Mouse (Mus musculus): ENCODE results near the gene Sergef. TPM values are rescaled to one million over a fixed set of nuclear protein-coding genes. Genes with fewer than 3 reads are reported as not detected.

The Sergef gene
- polyA plus RNA-seq (2017; shearing (Covaris generic)): 20.2 TPM

DNA sequence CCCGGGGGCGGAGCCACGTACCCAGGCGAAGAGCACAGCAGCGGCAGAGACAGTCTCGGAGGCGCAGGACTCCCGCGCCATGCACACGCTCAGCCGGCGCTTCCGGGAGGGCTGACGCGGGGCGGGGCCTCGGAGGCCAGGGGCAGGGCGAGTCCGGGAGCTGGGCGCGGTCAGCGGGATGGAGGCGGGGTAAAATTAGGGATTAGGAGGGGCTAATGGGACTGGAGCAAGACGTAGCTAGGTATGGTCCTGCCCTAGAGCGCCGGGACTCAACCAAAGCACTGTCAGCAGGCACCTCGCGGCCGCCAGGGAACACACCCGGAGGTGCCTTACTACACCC, at the start of gene Sergef:
Sergef (minus strand) TSS at position 116 of the 340 bp plus-strand sequence.

DNA sequence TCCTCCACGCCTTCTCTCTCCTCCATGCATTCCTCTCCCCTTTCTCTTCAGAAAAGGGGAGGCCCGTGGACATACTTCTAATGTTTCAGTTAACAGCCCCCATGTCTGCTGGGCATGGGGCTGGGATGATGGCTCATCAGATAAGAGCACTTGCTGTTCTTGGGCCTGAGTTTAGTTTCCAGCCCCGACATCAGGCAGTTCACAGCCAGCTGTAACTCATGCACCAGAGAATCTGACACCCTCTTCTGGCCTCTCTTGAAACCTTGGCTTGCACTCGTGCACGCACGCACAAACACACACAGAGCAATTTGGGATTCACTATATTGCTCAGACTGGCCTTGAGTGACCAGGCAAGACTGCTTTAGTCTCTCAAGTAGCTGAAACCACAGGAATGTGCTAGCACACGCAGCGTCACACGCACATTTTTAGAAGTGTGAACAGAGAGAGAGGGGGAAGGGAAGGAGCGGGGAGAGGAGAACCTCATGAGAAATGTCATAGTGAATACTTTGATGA, 32.6 kb upstream of the Sergef start, which contains the start of gene Tph1:
Tph1 (minus strand) TSS at position 378 of the 513 bp plus-strand sequence.

DNA sequence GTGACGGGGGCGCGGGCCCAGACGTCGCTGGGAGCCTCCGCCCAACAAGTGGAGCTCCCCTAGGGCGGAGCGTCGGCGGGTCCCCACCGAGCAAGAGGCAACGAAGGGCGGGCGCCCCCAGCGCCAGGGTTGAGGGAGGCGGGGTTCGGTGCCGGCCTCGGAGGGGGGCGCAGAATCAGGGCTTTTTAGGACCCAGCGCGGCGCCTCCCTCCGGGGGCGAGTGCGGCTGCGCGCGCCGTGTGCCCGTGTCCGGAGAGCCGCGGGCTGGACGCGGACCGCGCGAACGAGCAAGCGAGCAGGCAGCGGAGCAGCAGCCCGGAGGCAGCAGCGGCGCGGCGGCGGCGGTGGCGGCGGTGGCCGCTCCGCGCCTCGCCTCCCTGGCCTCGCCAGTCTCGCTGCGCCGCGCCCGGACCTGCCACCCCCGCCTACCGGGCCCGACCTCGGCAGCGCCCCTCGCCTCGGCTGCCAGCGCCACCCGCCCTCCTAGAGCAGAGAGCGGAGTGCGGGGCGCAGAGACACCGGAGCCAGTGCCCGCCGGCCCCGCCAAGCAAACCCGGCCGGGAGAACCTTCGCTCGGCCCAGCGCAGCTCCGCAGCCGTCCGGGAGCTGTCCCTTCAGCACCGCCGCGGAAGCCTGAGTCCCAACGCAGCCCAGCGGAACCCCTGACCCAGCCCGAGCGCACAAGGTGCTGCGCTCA, 243.2 kb downstream of the Sergef start, which contains the start of gene Kcnc1:
Kcnc1 (plus strand) TSS at position 267 of the 697 bp plus-strand sequence.

Other genes with a start within 250 kb of the Sergef start
- gene Kcnc1, start 243.3 kb downstream of the Sergef start, polyA plus RNA-seq (2017; shearing (Covaris generic)): not detected
- 1.0 TPM for gene Tph1, start 32.7 kb upstream of the Sergef start, polyA plus RNA-seq (2017; shearing (Covaris generic))
- 19.5 TPM for gene Saal1, start 70.9 kb upstream of the Sergef start, polyA plus RNA-seq (2017; shearing (Covaris generic))
- 0.08 TPM for gene Saa3, start 75.9 kb upstream of the Sergef start, polyA plus RNA-seq (2017; shearing (Covaris generic))
- gene Saa4, start 92.8 kb upstream of the Sergef start, polyA plus RNA-seq (2017; shearing (Covaris generic)): not detected
- gene Saa1, start 103.2 kb upstream of the Sergef start, polyA plus RNA-seq (2017; shearing (Covaris generic)): not detected
- gene Saa2, start 112.0 kb upstream of the Sergef start, polyA plus RNA-seq (2017; shearing (Covaris generic)): not detected
- gene Hps5, start 156.3 kb upstream of the Sergef start, polyA plus RNA-seq (2017; shearing (Covaris generic)): 33.8 TPM
- 52.1 TPM for gene Gtf2h1, start 156.3 kb upstream of the Sergef start, polyA plus RNA-seq (2017; shearing (Covaris generic))
- 1,105 TPM for gene Ldha, start 201.7 kb upstream of the Sergef start, polyA plus RNA-seq (2017; shearing (Covaris generic))
- not detected for gene Ldhc, start 221.4 kb upstream of the Sergef start, polyA plus RNA-seq (2017; shearing (Covaris generic))

All from CD4-positive, CD25-positive, alpha-beta regulatory T cell (primary cell).